Mouse (Mus musculus) MEL (cell line): Measurements from ENCODE around the gene Rab7b.

Experiments
- CHD1 ChIP-seq: IDR thresholded peaks from 2 replicates; pipeline ENCODE4 v1.6.1; 2012; ENCODE audit warnings: low read depth, mild to moderate bottlenecking, inconsistent platforms, low read length, improper control_type of control experiment
- CTCF ChIP-seq, 3 experiments: IDR thresholded peaks in 2 of 3; conservative IDR thresholded peaks in 1 of 3; 2 replicates each; pipeline ENCODE4 v1.5.1; 2011 to 2012; ENCODE audit warnings: low read length in 3 of 3, low read depth in 2 of 3, mild to moderate bottlenecking in 2 of 3, improper control_type of control experiment in 1 of 3, inconsistent platforms in 1 of 3, mixed read lengths in 1 of 3, moderate library complexity in 1 of 3; ENCODE audit not compliant: control insufficient read depth in 1 of 3, insufficient read depth in 1 of 3, poor library complexity in 1 of 3, severe bottlenecking in 1 of 3
- HCFC1 ChIP-seq: IDR thresholded peaks from 2 replicates; pipeline ENCODE4 v1.6.1; 2012; ENCODE audit warnings: low read depth, mild to moderate bottlenecking, inconsistent platforms, low read length, improper control_type of control experiment, moderate library complexity
- KAT2A ChIP-seq: conservative IDR thresholded peaks from 2 replicates; pipeline ENCODE4 v1.6.1; 2012; ENCODE audit warnings: low read depth, low read length, improper control_type of control experiment, inconsistent platforms
- POLR2A ChIP-seq, 2 experiments: IDR thresholded peaks; 2 replicates each; pipeline ENCODE4 v1.6.1; 2011 to 2012; ENCODE audit warnings: low read length in 2 of 2, mild to moderate bottlenecking in 2 of 2, control low read depth in 1 of 2, improper control_type of control experiment in 1 of 2, low read depth in 1 of 2, moderate library complexity in 1 of 2; ENCODE audit not compliant: control insufficient read depth in 1 of 2, insufficient read depth in 1 of 2, poor library complexity in 1 of 2
- RAD21 ChIP-seq: IDR thresholded peaks from 2 replicates; pipeline ENCODE4 v1.6.1; 2011; ENCODE audit warnings: mild to moderate bottlenecking, low read depth, low read length, improper control_type of control experiment

DNA sequence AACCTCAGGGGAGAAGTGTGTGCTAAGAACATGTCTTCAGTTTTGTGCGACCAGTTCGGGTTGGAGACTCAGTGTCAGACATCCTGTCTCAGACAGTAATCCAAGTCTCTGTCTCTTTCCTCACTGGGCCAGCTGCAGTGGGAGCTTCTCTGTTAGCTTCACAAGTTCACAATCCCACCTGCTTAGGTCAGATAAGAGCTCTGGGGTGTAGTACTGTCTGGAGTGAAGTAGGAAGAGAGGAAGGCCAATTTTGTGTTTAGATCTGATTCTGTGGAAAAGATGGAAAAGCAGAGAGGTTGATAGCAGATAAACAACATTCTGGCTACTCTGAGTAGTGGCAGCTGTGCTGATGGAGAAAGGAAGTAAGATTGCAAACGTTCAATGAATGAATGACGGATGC is 11.1 kb downstream of the Rab7b start:
- TF ChIP-seq CTCF (IDR thresholded peaks at IDR 0.05 in 2 of 3, conservative IDR thresholded peaks at IDR 0.05 in 1 of 3; ENCODE audit: control insufficient read depth in 1 of 3, insufficient read depth in 1 of 3, low read depth in 2 of 3, low read length in 3 of 3, poor library complexity in 1 of 3, severe bottlenecking in 1 of 3) (no peak), KAT2A (no peak), CHD1 (no peak), RAD21 (no peak), POLR2A (IDR thresholded peaks at IDR 0.05; ENCODE audit: control insufficient read depth in 1 of 2, insufficient read depth in 1 of 2, low read depth in 1 of 2, low read length in 2 of 2, poor library complexity in 1 of 2) (no peak), HCFC1 (no peak)
